Mouse (Mus musculus) ES-E14 (cell line): Measurements from ENCODE around the gene Slc7a1. TPM values are rescaled to one million over a fixed set of nuclear protein-coding genes. Genes with fewer than 3 reads are reported as not detected.
"Not testable (repeated sequence)": the region's sequence is repeated elsewhere in the genome, so short reads cannot be mapped to it uniquely, and the experiment has no call there.

ENCODE experiments used
- DNase-seq: peaks from one replicate; pipeline ENCODE4 v3.0.0-alpha.2; 2013; ENCODE audit warnings: low read depth, low spot score
- H3K27ac ChIP-seq: 2 replicates; pipeline ENCODE4 v1.5.1; 2012; ENCODE audit warnings: low read depth, mild to moderate bottlenecking, low read length, moderate library complexity, mixed read lengths; ENCODE audit not compliant: poor library complexity, insufficient read depth, severe bottlenecking
- H3K36me3 ChIP-seq: 2 replicates; pipeline ENCODE4 v1.6.1; 2012; ENCODE audit warnings: mild to moderate bottlenecking, low read length, moderate library complexity, mixed read lengths; ENCODE audit not compliant: control insufficient read depth, poor library complexity, insufficient read depth, severe bottlenecking
- H3K4me1 ChIP-seq, 2 experiments: fragments of 150-350 bp in 1 of 2; sonication (generic) in 1 of 2; 2 replicates each; pipeline ENCODE4 v1.6.1; 2012; ENCODE audit warnings: low read length in 2 of 2, mild to moderate bottlenecking in 1 of 2, mixed read lengths in 1 of 2; ENCODE audit not compliant: control insufficient read depth in 2 of 2, insufficient read depth in 2 of 2, poor library complexity in 1 of 2
- H3K4me3 ChIP-seq, 2 experiments: fragments of 150-350 bp in 1 of 2; sonication (generic) in 1 of 2; 2 replicates each; pipeline ENCODE4 v1.5.1; 2012; ENCODE audit warnings: low read length in 2 of 2, low read depth in 1 of 2, mild to moderate bottlenecking in 1 of 2, mixed read lengths in 1 of 2; ENCODE audit not compliant: insufficient read depth in 1 of 2, poor library complexity in 1 of 2, severe bottlenecking in 1 of 2
- H3K9ac ChIP-seq: 2 replicates; pipeline ENCODE4 v1.6.1; 2012; ENCODE audit warnings: low read depth, mild to moderate bottlenecking, low read length, mixed read lengths; ENCODE audit not compliant: poor library complexity, insufficient read depth, severe bottlenecking
- H3K9me3 ChIP-seq: fragments of 150-350 bp; sonication (generic); 2 replicates; pipeline ENCODE4 v1.6.1; 2012; ENCODE audit warnings: low read depth, mild to moderate bottlenecking, low read length; ENCODE audit not compliant: control insufficient read depth, insufficient read depth
- CHD2 ChIP-seq: IDR thresholded peaks from 2 replicates; pipeline ENCODE4 v1.6.1; 2014; ENCODE audit warnings: mild to moderate bottlenecking, low read depth, low read length, inconsistent platforms
- HCFC1 ChIP-seq: IDR thresholded peaks from 2 replicates; pipeline ENCODE4 v1.6.1; 2012; ENCODE audit warnings: low read length, inconsistent platforms, borderline replicate concordance; ENCODE audit not compliant: insufficient read depth
- MAFK ChIP-seq: IDR thresholded peaks from 2 replicates; pipeline ENCODE4 v1.6.1; 2014; ENCODE audit warnings: mild to moderate bottlenecking, low read depth, low read length, inconsistent platforms; ENCODE audit not compliant: insufficient read depth
- ZC3H11A ChIP-seq: IDR thresholded peaks from 2 replicates; pipeline ENCODE4 v1.6.1; 2012; ENCODE audit warnings: low read depth, mild to moderate bottlenecking, inconsistent platforms, low read length, borderline replicate concordance
- ZNF384 ChIP-seq: IDR thresholded peaks from 2 replicates; pipeline ENCODE4 v1.6.1; 2012; ENCODE audit warnings: low read depth, low read length, inconsistent platforms
- in situ Hi-C, 2 experiments: fragments of 600-800 bp; cut with MboI; formaldehyde crosslinking; loops; one replicate each; pipeline ENCODE4 v1.15.1; 2025; ENCODE audit warnings: low sequenced_read_pairs in 2 of 2, inconsistent platforms in 1 of 2; ENCODE audit not compliant: unreplicated experiment in 2 of 2
- total RNA-seq: library from RNA; depleted of rRNA; stranded (reverse); fragments of 300-350 nt; gene quantifications from 2 replicates; pipeline ENCODE4 v1.2.3, GENCODE M21; 2012

Gene Slc7a1
- total RNA-seq, 1 experiment: 104 TPM

- Histone ChIP-seq H3K4me3 (no peak overlapping the region), H3K27ac (no peak overlapping the region), H3K9me3 (no peaks in the 10 kb centered on the region), H3K9ac (peak overlapping the region; percentile 37; the same call in 1 of the 2 replicates), H3K4me1 (peaks cover 0 to 4% of the 10 kb centered on the region in 2 experiments; a peak in 1 of 4 replicates), H3K36me3 (peaks cover 30% of the 10 kb centered on the region; the same call in 1 of the 2 replicates)
- DNase-seq: no peak
- TF ChIP-seq ZC3H11A (no peak), MAFK (no peak), CHD2 (no peak), HCFC1 (no peak), ZNF384 (no peak)
- in situ Hi-C loops: no loop called here
Observed at GRCm38 (mm10) chr5:148331926-148332621, 67.6 kb downstream of the Slc7a1 start.

- Histone ChIP-seq H3K4me3 (no peak overlapping the region), H3K9me3 (no peaks in the 10 kb centered on the region), H3K27ac (no peak overlapping the region), H3K4me1 (peaks cover 0 to 4% of the 10 kb centered on the region in 2 experiments; a peak in 1 of 4 replicates), H3K9ac (no peak overlapping the region), H3K36me3 (peaks cover 27% of the 10 kb centered on the region; the same call in 1 of the 2 replicates)
- in situ Hi-C loops: no loop called here
- no peak for TF ChIP-seq ZC3H11A
- TF ChIP-seq MAFK: no peak
- TF ChIP-seq HCFC1: no peak
- no peak for TF ChIP-seq ZNF384
- DNase-seq: no peak
Observed at GRCm38 (mm10) chr5:148331229-148331776, 68.4 kb downstream of the Slc7a1 start.

- Histone ChIP-seq H3K9me3 (no peaks in the 10 kb centered on the region), H3K4me1 (peaks cover 0 to 4% of the 10 kb centered on the region in 2 experiments; a peak in 1 of 4 replicates), H3K36me3 (peaks cover 18% of the 10 kb centered on the region; the same call in 1 of the 2 replicates), H3K27ac (no peak overlapping the region), H3K9ac (no peak overlapping the region), H3K4me3 (no peak overlapping the region)
- TF ChIP-seq ZC3H11A (no peak), CHD2 (no peak), ZNF384 (no peak), HCFC1 (no peak), MAFK (no peak)
- in situ Hi-C loops: loop anchor here in 1 of 2 experiments (5.0 kb wide), 1 partner anchor 123 kb away; no protein-coding TSS in a partner anchor
- no peak for DNase-seq
Observed at GRCm38 (mm10) chr5:148328982-148329381, 70.7 kb downstream of the Slc7a1 start.

GRCm38 (mm10) chr5:148326295-148326694, 73.4 kb downstream of the Slc7a1 start:
- in situ Hi-C loops: loop anchor here in 1 of 2 experiments (5.0 kb wide), 1 partner anchor 126 kb away; no protein-coding TSS in a partner anchor
- not testable (repeated sequence) for H3K9me3 ChIP-seq, H3K9ac ChIP-seq, H3K4me1 ChIP-seq, H3K4me3 ChIP-seq, H3K27ac ChIP-seq, DNase-seq, H3K36me3 ChIP-seq
